Mouse (Mus musculus) urinary bladder, postnatal 4 days (tissue): Measurements from ENCODE around the gene Ddx54.

Experiments
- DNase-seq, 2 experiments: peaks; one replicate each; pipeline ENCODE4 v3.0.0; 2021 to 2022; ENCODE audit warnings: low spot score in 2 of 2

The Ddx54 gene

GRCm38 (mm10) chr5:120644227-120644626 is 31.7 kb downstream of the Ddx54 start:
- DNase-seq, result no peak

- no peak for DNase-seq
Observed at GRCm38 (mm10) chr5:120645851-120646250, 33.3 kb downstream of the Ddx54 start.

DNA sequence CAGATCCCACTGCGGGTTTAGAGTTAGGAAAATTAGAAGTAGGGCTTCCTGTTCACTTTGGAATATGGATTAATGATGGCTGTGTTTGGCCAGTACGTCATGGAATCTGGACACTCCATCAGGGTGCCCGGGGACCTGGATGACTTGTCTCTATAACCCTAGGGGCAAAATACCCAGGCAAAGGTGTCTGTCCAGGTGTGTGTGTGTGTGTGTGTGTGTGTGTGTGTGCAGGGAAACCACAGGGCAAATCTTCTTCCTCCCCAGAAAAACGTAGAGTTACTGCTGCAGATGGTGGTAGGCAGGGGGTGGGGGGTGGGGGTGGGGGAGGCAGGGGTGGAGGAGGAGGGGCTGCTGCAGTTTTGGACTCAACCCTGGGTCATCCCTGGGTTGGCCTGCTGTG is 34.8 kb downstream of the Ddx54 start:
- DNase-seq, result no peak

DNA sequence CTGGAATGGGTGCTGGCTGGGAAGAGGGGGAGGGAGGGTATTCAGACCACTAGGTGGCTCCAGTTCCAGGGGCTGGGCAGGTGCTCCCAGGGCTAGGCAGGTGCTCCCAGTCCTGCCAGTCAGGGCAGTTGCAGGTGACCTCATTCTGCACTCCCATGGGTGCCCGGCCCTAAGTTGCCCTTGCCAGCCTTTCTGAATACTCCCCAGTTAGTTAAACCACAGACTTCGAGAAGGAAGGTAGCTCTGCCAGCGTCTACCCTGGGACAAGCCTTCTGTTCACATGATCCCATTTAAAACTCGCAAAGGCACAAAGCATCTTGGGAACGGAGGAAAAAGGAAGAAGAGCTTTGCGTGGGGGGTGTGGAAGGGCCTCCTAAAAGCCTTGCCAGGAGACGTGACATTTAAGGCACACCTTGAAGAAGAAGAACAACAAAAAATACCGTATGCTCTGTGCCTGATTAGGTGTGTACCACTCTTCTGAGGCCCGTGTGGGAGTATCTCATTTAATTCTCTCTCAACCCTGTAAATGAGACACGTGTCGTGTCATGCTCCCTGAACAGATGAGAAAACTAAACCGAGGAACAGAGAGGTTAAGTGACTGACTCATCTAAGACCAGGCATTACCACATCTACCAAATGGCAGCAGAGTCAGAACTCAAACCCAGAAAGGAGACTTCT is 35.4 kb downstream of the Ddx54 start:
- no peak for DNase-seq

DNA sequence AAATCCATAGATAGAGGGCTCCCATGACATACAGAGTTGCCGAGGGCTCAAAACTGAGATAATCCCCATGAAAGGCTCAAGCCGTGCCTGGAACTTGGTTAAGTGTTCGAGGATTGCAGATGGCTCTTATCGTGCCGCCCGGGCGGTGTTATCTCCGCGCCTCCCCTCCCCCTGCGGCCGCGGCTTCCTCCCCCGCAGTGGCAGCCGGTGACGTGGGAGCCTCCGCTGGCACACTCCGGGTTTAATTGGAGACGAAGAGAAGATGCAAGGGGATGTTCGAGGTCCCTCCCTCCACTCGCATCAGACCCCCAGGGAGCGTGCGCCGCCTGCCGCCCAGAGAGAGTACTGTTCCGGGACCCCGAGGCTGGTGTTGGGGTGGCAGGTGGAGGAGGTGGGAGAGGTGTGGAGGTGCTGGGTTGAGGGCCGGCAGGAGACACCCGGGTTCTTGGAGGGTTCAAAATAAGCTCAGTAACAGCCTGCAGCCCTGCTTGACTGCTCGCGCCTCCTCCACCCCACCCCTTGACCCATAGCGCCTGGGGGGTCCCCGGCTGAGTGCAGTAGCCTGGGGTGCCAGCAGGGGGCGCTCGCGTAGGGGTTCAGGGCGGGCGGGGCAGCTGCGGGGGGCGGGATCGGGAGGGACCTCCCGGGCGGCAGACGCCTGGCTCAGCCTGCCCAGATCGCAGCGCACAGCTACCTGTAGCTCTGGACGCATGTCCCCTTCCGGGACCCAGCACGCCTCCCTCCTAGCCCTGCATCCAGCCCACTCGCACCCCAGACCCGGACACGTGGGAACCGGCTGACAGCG is 36.2 kb downstream of the Ddx54 start, which contains the start of gene Rasal1:
Rasal1 (plus strand) TSS at position 244 of the 805 bp plus-strand sequence.
- DNase-seq, result no peak

- no peak for DNase-seq
Observed at GRCm38 (mm10) chr5:120649374-120649933, 36.9 kb downstream of the Ddx54 start.

GRCm38 (mm10) chr5:120649938-120650337 is 37.4 kb downstream of the Ddx54 start:
- DNase-seq, result no peak

DNA sequence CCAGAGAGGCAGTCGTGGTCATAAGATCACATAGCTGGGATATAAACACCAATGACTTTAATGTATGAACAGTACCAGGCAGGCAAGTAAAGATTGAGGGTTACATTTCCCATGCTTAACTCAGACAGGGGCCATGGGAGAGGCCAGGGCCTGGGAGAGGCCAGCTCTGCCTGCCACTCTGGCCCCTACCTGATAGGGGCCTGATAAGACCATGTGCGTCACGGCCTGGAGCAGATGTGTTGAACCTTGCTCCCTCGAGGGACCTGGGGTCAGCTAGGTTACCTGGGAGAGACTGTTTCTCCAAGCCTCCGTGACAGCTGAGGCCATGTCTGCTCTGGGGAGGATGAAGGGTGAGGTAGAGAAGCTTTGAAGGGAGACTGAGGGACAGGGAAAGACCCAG is 38.7 kb downstream of the Ddx54 start:
- no peak for DNase-seq

GRCm38 (mm10) chr5:120652915-120653701 is 40.6 kb downstream of the Ddx54 start:
- DNase-seq, result no peak

- no peak for DNase-seq
Observed at GRCm38 (mm10) chr5:120653873-120654272, 41.3 kb downstream of the Ddx54 start.

DNA sequence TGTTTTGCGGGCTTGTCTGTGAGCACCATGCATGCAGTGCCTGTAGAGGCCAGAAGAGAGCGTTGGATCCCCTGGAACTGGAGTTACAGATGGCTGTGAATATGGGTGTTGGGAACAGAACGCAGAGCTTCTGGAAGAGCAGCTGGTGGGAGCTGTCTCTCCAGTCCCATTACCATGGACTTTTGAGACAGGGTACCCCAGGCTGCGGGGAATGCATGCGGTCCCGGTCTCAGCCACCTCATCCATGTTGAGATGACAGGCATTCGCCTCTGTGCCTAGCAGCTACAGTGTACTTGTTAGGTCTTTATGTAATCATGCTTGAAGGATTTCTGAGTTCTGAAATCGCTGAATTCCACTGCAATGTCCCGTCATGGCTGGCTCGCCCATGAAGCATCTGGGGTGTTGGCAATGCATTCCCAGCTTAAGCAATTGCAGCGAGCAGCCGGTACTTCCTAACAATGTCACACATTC is 43.8 kb downstream of the Ddx54 start:
- DNase-seq, result no peak

- DNase-seq, result no peak
Observed at GRCm38 (mm10) chr5:120660816-120661215, 48.3 kb downstream of the Ddx54 start.

DNA sequence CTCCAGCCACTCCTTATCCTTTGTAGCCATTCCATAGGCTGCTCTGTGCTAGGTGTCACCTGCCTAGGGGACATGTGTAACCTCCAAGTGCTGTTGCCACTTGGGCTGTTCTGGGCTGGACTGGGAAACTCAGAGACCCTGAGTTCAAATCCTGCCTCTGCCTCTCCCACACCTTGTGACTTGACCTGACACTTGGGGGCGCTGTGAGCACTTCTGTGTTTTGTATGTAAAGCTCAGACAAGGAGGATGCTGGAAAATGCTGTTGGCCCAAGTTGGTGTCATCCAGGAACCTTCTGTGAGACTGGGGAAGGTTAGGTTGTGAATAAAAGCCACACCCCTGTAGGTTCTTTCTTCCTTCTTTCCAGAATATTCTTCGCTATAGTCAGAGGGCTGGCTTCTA is 52.3 kb downstream of the Ddx54 start:
- no peak for DNase-seq

- no peak for DNase-seq
Observed at GRCm38 (mm10) chr5:120668761-120669160, 56.2 kb downstream of the Ddx54 start.

- no peak for DNase-seq
Observed at GRCm38 (mm10) chr5:120670132-120670531, 57.6 kb downstream of the Ddx54 start.

GRCm38 (mm10) chr5:120671865-120672264 is 59.3 kb downstream of the Ddx54 start:
- DNase-seq, result no peak

GRCm38 (mm10) chr5:120673626-120674025 is 61.1 kb downstream of the Ddx54 start:
- no peak for DNase-seq

GRCm38 (mm10) chr5:120674229-120675145 is 61.9 kb downstream of the Ddx54 start:
- DNase-seq, result no peak

GRCm38 (mm10) chr5:120677516-120677915 is 65.0 kb downstream of the Ddx54 start:
- no peak for DNase-seq
